Mouse (Mus musculus): ENCODE measurements around the gene Xxylt1.

DNA sequence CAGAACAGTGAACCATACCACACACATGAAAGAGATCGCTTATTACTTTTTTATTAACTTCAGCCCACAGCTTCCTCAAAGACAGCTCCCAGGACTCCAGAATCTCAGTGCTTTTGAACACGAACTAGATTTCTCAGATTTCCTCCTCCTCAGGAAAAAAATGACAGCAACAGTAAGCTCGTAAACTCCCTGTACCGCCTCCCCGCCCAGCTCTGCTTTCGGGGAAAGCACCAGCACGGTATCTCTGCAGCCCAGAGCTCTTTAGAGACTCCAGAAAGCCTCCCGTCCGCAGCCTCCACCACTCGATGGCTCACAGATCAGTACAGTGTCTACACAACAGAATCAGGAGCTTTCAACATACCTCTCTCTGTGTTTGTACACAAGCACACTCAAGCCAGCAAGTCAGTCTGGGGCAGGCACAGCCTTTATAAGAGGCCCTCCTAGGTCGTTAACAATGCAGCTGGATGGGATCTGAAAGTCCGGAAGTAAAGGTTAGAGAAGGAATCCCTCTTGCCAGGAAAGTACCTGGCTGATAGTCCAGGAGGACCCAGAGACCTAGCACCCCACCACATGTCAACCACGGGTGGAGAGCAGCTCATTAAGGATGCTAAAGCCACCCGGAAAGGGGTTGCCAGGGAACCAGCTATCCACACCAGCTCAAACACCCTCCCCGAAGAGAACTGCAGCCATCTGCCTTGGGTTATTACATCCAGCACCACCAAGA is 146.1 kb downstream of the Xxylt1 start:
- TF ChIP-seq CTCF (IDR thresholded peaks at IDR 0.05; ENCODE audit: extremely low read depth, insufficient read depth, low read length): no peak
- TF ChIP-seq POLR2A (IDR thresholded peaks at IDR 0.05; ENCODE audit: extremely low read depth, insufficient read depth, low read length): no peak
